Mouse (Mus musculus) liver, embryonic 16.5 days (tissue): Measurements from ENCODE around the gene Tcp11l2. TPM values are rescaled to one million over a fixed set of nuclear protein-coding genes. Genes with fewer than 3 reads are reported as not detected.
A peak's percentile ranks its signal among the peaks of the same experiment; 100 is the strongest.

ENCODE experiments used
- ATAC-seq: fragments of 200-750 bp; cut with Nextera tagmentation; 2 replicates; pipeline ENCODE4 v1.8.0; 2017; ENCODE audit warnings: low read depth, mild to moderate bottlenecking, moderate number of reproducible peaks, moderate library complexity
- H3K27ac ChIP-seq: fragments of 300-500 bp; sonication (generic); 2 replicates; pipeline ENCODE4 v1.5.1; 2014; ENCODE audit warnings: mild to moderate bottlenecking, low read length
- H3K27me3 ChIP-seq: fragments of 300-500 bp; sonication (generic); 2 replicates; pipeline ENCODE4 v1.6.1; 2014; ENCODE audit warnings: low read depth, low read length, mixed read lengths; ENCODE audit not compliant: control insufficient read depth, insufficient read depth
- H3K36me3 ChIP-seq: fragments of 300-500 bp; sonication (generic); 2 replicates; pipeline ENCODE4 v1.6.1; 2014; ENCODE audit warnings: mild to moderate bottlenecking; ENCODE audit not compliant: control insufficient read depth, insufficient read depth
- H3K4me1 ChIP-seq: fragments of 300-500 bp; sonication (generic); 2 replicates; pipeline ENCODE4 v1.6.1; 2014; ENCODE audit warnings: low read depth, low read length, mixed read lengths; ENCODE audit not compliant: control insufficient read depth
- H3K4me2 ChIP-seq: fragments of 300-500 bp; sonication (generic); 2 replicates; pipeline ENCODE4 v1.6.1; 2014; ENCODE audit warnings: low read depth, low read length, mixed read lengths
- H3K4me3 ChIP-seq: fragments of 300-500 bp; sonication (generic); 2 replicates; pipeline ENCODE4 v1.5.1; 2014; ENCODE audit warnings: low read depth, mild to moderate bottlenecking, low read length
- H3K9ac ChIP-seq: fragments of 300-500 bp; sonication (generic); 2 replicates; pipeline ENCODE4 v1.6.1; 2014; ENCODE audit warnings: low read depth, low read length
- H3K9me3 ChIP-seq: fragments of 300-500 bp; sonication (generic); replicated peaks from 2 replicates; pipeline ENCODE4 v1.6.1; 2016; ENCODE audit warnings: low read length; ENCODE audit not compliant: control insufficient read depth
- WGBS: fragments of 180-500 bp; shearing (Covaris S2); extraction: QIAGEN DNeasy Blood & Tissue Kit; methylation state at CpG from one replicate; pipeline ENCODE4 v1.1.7; 2014; ENCODE audit not compliant: insufficient replicate concordance; 5-methylcytosine and 5-hydroxymethylcytosine counted together
- polyA plus RNA-seq: library from polyadenylated mRNA; unstranded; fragments of >200 nt; fragmentation: Nextera tagmentation; extraction: Ambion mirVana; gene quantifications from 2 replicates; pipeline ENCODE4 v1.2.1, GENCODE M21; 2015

The Tcp11l2 gene
- polyA plus RNA-seq, 1 experiment from 2014 or later = 85.6 TPM

GRCm38 (mm10) chr10:84571052-84571639 is 5.3 kb upstream of the Tcp11l2 start:
- H3K4me2 ChIP-seq = no peak overlapping the region
- no peaks in the 10 kb centered on the region for H3K36me3 ChIP-seq
- no peak overlapping the region for H3K9ac ChIP-seq
- H3K9me3 ChIP-seq = no peaks in the 10 kb centered on the region
- peaks cover 19% of the 10 kb centered on the region for H3K4me1 ChIP-seq
- ATAC-seq = no peak
- no peak overlapping the region for H3K4me3 ChIP-seq
- 66% methylated on average over 10 of the region's 10 CpGs for WGBS
- no peak overlapping the region for H3K27ac ChIP-seq
- no peaks in the 10 kb centered on the region for H3K27me3 ChIP-seq

- no peak overlapping the region for H3K4me3 ChIP-seq
- no peak for ATAC-seq
- 26% methylated on average over 5 of the region's 5 CpGs for WGBS
- no peaks in the 10 kb centered on the region for H3K36me3 ChIP-seq
- no peak overlapping the region for H3K9ac ChIP-seq
- no peaks in the 10 kb centered on the region for H3K9me3 ChIP-seq
- H3K27me3 ChIP-seq = no peaks in the 10 kb centered on the region
- H3K27ac ChIP-seq = peak overlapping the region; percentile 23
- H3K4me2 ChIP-seq = no peak overlapping the region
- H3K4me1 ChIP-seq = peaks cover 31% of the 10 kb centered on the region
These were observed 2.6 kb upstream of the Tcp11l2 start for GRCm38 (mm10) chr10:84573671-84574420.

GRCm38 (mm10) chr10:84576029-84576394 is 414 bp upstream of the Tcp11l2 start:
- peak overlapping the region; percentile 87 for H3K4me2 ChIP-seq
- WGBS = 0% methylated on average over 14 of the region's 14 CpGs
- ATAC-seq = peak; percentile 88
- H3K36me3 ChIP-seq = no peaks in the 10 kb centered on the region
- no peaks in the 10 kb centered on the region for H3K27me3 ChIP-seq
- peak overlapping the region; percentile 93 for H3K27ac ChIP-seq
- H3K9ac ChIP-seq = peak overlapping the region; percentile 77
- H3K9me3 ChIP-seq = no peaks in the 10 kb centered on the region
- peak overlapping the region; percentile 84 for H3K4me3 ChIP-seq
- peaks cover 37% of the 10 kb centered on the region for H3K4me1 ChIP-seq

- H3K9me3 ChIP-seq = no peaks in the 10 kb centered on the region
- no peaks in the 10 kb centered on the region for H3K36me3 ChIP-seq
- peaks cover 37% of the 10 kb centered on the region for H3K4me1 ChIP-seq
- WGBS = under 1% methylated on average over 38 of the region's 38 CpGs
- no peak for ATAC-seq
- peak overlapping the region; percentile 93 for H3K27ac ChIP-seq
- H3K4me3 ChIP-seq = peak overlapping the region; percentile 84
- no peaks in the 10 kb centered on the region for H3K27me3 ChIP-seq
- H3K9ac ChIP-seq = peak overlapping the region; percentile 77
- H3K4me2 ChIP-seq = peak overlapping the region; percentile 87
These were observed 773 bp downstream of the Tcp11l2 start for GRCm38 (mm10) chr10:84577071-84577727.

GRCm38 (mm10) chr10:84578738-84579137 is 2.3 kb downstream of the Tcp11l2 start:
- peak overlapping the region; percentile 87 for H3K4me2 ChIP-seq
- peak overlapping the region; percentile 84 for H3K4me3 ChIP-seq
- H3K9ac ChIP-seq = no peak overlapping the region

GRCm38 (mm10) chr10:84579527-84579926 is 3.1 kb downstream of the Tcp11l2 start:
- no peak overlapping the region for H3K27ac ChIP-seq
- no peak overlapping the region; the same call in 1 of the 2 replicates for H3K9ac ChIP-seq
- H3K36me3 ChIP-seq = no peaks in the 10 kb centered on the region
- no peaks in the 10 kb centered on the region for H3K9me3 ChIP-seq
- 36% methylated on average over 2 of the region's 2 CpGs for WGBS
- no peaks in the 10 kb centered on the region for H3K27me3 ChIP-seq
- H3K4me3 ChIP-seq = peak overlapping the region; percentile 84
- no peak for ATAC-seq
- peak overlapping the region; percentile 87 for H3K4me2 ChIP-seq
- peaks cover 29% of the 10 kb centered on the region for H3K4me1 ChIP-seq

More at GRCm38 (mm10) chr10:84578738-84579137, 2.3 kb downstream of the Tcp11l2 start:
- H3K9me3 ChIP-seq = no peaks in the 10 kb centered on the region
- no peaks in the 10 kb centered on the region for H3K36me3 ChIP-seq
- peaks cover 34% of the 10 kb centered on the region for H3K4me1 ChIP-seq
- H3K27ac ChIP-seq = no peak overlapping the region
- no peak for ATAC-seq
- no peaks in the 10 kb centered on the region for H3K27me3 ChIP-seq
- WGBS = 75% methylated on average over 10 of the region's 10 CpGs

- H3K4me3 ChIP-seq = no peak overlapping the region
- no peak overlapping the region for H3K9ac ChIP-seq
- WGBS = 45% methylated on average over 8 of the region's 8 CpGs
- H3K4me2 ChIP-seq = no peak overlapping the region
- ATAC-seq = no peak
- H3K4me1 ChIP-seq = peaks cover 18% of the 10 kb centered on the region
- no peaks in the 10 kb centered on the region for H3K36me3 ChIP-seq
- no peaks in the 10 kb centered on the region for H3K9me3 ChIP-seq
- H3K27me3 ChIP-seq = no peaks in the 10 kb centered on the region
- H3K27ac ChIP-seq = no peak overlapping the region
These were observed 4.8 kb downstream of the Tcp11l2 start for GRCm38 (mm10) chr10:84581191-84581590.

- Histone ChIP-seq H3K27ac (no peak overlapping the region), H3K4me2 (no peak overlapping the region), H3K4me1 (peaks cover 18% of the 10 kb centered on the region), H3K4me3 (no peak overlapping the region), H3K9ac (no peak overlapping the region), H3K9me3 (no peaks in the 10 kb centered on the region), H3K36me3 (no peaks in the 10 kb centered on the region), H3K27me3 (no peaks in the 10 kb centered on the region)
- ATAC-seq = no peak
- WGBS = 72% methylated on average over 7 of the region's 7 CpGs
These were observed 5.8 kb downstream of the Tcp11l2 start for GRCm38 (mm10) chr10:84582236-84582635.
